Mouse (Mus musculus): ENCODE data around the gene Lamtor3.
A peak's percentile ranks its signal among the peaks of the same experiment; 100 is the strongest.
"Not testable (repeated sequence)": the region's sequence is repeated elsewhere in the genome, so short reads cannot be mapped to it uniquely, and the experiment has no call there.

The Lamtor3 gene

DNA sequence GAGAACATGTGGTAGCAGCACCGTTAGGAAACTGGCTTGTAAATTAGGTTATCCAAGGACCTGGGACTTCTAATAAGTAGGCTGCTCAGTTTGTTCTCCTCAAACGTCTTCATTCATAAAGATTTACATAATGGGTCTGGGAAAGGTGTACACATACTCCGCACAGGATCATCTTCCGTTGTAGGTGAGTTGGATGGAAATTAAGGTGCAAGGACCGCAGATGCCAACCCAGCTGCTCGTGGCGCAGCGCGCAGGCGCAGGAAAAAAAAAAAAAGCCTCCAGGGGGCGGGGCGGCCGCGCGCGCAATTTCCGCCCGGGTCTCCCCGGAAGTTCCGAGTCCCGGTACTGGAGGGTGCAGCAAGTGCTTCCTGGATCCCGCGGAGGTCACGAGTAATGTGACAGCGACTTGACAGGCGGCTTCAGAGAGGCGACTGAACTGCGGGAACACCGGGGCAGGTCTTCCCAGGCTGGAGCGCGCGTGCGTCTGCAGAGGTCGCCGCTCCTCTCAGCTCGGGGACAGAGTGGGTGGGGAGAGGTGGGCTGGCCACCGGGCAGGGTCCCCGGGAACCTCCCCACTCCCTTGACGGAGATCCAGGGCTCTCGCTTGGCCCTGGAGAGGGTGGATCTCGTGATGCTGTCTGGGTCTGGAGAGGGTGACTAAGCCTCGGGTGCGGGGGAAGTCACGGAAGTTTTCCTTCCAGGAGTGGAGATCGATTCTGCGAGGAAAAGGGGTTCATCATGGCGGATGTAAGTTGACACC is at the start of gene Lamtor3:
Gene Lamtor3 (plus strand): TSS at position 335 of the 760 bp plus-strand sequence.
- DNase-seq (ENCODE audit: low read depth, low spot score) = peak; percentile 79

DNA sequence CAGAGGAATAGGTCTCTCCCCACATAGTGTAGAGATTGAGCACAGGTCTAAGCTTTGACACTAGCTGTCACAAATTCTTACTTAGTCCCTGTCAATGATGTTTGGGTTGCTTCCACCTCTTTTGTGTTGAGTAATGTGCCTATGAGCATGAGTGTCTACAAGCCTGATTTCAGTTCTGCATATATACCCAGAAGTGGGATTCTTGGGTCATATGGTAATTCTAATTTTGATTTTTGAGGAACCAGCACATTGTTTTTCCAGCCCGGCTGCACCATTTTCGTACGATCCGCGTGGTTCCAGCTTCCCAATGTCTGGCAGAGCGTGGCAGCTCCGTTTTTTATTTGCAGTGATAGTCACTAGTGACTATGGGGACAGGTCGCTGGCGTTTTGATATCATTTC is 48.9 kb upstream of the Lamtor3 start:
- DNase-seq (ENCODE audit: low read depth, low spot score) = no peak

GRCm38 (mm10) chr3:137879313-137879712 is 39.0 kb upstream of the Lamtor3 start:
- DNase-seq (ENCODE audit: low read depth, low spot score) = no peak

GRCm38 (mm10) chr3:137880109-137880748 is 38.1 kb upstream of the Lamtor3 start:
- peak; percentile 36 for DNase-seq (ENCODE audit: low read depth, low spot score)

DNA sequence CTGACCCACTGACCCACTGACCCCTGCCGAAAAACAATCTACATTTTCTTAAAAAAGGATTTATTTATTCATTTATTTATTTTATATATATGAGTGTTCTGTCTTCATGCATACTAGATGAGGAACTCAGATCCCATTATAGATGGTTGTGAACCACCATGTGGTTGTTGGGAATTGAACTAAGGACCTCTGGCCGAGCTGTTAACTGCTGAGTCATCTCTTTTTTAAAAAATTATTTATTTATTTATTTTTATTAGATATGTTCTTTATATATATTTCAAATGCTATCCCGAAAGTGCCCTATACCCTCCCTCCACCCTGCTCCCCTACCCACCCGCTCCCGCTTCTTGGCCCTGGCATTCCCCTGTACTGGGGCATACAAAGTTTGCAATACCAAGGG is 37.2 kb upstream of the Lamtor3 start:
- DNase-seq (ENCODE audit: low read depth, low spot score) = no peak

GRCm38 (mm10) chr3:137887961-137888360 is 30.3 kb upstream of the Lamtor3 start:
- DNase-seq (ENCODE audit: low read depth, low spot score) = no peak

DNA sequence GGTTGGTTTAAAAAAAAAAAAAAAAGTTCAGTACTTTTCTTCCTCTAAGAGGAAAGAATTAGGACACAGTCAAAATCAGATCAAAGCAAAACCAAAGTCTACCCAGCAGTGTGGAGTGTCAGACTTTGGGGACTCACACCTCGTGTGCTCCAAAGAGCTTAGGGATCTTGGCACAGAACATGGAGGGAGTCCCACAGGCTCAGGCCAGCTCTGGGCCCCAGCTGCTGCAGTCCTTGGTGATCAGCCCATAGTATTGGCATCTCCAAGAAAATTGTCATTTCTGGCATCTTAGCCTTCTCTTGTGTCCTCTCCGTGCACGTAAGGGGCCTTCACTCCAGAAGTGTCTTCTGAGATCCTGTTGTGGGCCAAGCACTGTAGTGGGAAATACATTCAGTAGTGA is 27.2 kb upstream of the Lamtor3 start:
- no peak for DNase-seq (ENCODE audit: low read depth, low spot score)

DNA sequence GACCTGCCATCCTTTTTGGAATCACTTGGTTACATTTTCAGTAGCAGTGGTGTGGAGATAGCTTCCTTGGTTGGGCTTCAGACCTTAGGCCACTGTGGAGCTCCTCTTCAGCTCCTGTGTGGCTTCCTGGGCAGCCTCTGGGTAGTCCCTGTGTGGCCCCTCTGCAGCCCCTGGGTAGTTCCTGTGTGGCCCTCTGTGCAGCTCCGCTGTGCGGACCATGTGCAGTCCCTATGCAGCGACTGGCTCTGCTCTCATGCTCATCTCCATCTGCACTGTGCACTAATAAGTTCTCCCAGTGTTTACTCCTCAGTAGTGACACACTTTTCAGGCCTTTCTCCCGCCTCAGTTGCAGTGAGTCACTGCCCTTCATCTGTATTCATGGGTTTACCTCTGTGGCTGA is 26.2 kb upstream of the Lamtor3 start:
- DNase-seq (ENCODE audit: low read depth, low spot score) = no peak

GRCm38 (mm10) chr3:137893789-137894188 is 24.5 kb upstream of the Lamtor3 start:
- no peak for DNase-seq (ENCODE audit: low read depth, low spot score)

DNA sequence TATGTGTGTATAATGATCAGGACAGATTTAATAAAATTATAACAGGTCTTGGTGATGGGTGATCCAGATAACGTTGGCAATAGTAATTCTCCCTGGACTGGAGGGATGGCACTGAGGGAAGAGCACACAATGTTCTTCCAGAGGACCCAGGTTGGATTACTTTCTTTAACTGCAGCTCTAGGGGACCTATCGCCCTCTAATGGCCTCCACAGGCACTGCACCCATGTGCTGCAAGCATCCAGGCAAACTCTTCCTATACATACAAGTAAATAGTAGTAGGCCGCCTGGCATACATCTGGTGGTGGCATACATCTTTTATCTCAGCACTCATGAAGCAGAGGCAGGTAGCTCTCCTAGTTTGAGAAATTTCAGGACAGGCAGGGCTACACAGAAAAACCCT is 23.1 kb upstream of the Lamtor3 start:
- DNase-seq (ENCODE audit: low read depth, low spot score) = no peak

- DNase-seq (ENCODE audit: low read depth, low spot score) = no peak
Observed at GRCm38 (mm10) chr3:137896386-137896785, 21.9 kb upstream of the Lamtor3 start.

DNA sequence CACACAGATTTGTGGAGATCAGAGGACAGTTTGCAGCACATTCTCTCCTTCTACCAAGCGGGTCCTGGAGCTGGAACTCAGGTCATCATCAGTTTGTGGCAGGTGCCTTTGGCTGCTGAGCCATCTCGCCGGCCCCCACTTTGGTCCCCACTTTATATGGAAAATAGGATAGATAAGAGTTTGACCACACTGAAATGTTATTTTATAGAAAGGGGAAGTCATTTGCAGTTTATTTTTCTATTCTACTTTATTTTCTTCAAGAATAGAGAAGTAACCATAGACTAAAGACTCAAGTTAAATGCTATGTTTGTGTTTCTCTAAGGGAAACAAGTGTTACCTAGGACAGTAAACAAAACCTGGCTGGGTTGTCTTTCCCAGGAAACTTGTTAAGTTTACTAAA is 21.4 kb upstream of the Lamtor3 start:
- DNase-seq (ENCODE audit: low read depth, low spot score) = no peak

DNA sequence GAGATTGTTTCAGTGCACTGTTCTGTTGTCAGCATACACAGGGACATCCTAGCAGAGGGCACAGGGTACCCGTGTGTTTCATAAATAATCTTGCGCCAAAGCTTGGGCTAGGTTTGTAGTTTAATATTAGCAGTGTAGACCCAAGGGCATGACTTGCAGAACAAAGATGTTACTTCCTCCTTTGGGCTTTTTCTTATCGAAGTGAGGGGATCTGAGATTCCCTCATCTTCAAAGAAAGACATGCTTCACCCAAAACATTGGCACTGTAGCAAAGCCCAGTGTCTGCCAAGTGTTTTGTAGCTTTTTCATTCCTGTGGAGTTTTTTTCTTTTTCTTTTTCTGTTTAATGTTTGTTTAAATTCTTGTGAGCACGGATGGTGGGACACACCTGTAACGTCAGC is 20.6 kb upstream of the Lamtor3 start:
- no peak for DNase-seq (ENCODE audit: low read depth, low spot score)

DNA sequence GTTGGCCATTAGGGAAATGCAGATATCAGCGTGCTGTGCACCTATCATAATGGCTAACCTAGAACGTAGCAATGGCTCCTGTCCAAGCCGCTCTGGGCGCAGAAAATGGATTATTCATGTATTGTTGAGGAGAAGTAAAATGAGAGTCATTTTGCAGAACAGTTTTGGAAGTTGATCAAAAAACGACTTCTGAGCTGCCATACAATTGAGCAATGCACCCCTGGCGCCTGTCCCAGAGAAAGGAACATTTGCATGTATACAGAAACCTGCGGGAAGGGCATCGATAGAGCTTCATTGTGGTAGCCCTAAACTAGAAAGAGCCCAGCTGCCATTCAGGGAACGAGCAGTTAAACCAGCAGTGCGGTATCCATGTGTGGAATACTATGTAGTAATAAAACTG is 18.2 kb upstream of the Lamtor3 start:
- peak; percentile 33 for DNase-seq (ENCODE audit: low read depth, low spot score)

DNA sequence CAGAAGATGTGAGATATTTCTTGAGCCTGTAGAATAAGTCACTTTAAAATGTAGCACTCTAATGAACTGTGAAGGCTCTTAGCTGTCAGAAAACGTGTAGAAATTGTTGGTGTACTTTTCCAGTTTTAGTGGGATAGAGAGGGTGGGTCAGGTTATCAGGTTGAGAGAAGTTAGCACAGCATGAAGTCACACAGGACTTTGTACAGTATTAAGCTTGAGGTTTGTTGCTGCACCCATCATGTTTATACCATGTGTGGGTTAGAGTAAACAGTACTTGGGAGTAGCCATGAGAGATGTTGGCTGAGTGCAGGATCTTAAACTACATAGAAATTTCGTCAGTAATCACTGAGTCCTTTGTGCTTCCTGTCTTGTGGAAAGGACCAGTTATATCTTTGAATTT is 5.2 kb upstream of the Lamtor3 start:
- DNase-seq (ENCODE audit: low read depth, low spot score) = no peak

GRCm38 (mm10) chr3:137914567-137914966 is 3.7 kb upstream of the Lamtor3 start:
- DNase-seq (ENCODE audit: low read depth, low spot score) = not testable (repeated sequence)

DNA sequence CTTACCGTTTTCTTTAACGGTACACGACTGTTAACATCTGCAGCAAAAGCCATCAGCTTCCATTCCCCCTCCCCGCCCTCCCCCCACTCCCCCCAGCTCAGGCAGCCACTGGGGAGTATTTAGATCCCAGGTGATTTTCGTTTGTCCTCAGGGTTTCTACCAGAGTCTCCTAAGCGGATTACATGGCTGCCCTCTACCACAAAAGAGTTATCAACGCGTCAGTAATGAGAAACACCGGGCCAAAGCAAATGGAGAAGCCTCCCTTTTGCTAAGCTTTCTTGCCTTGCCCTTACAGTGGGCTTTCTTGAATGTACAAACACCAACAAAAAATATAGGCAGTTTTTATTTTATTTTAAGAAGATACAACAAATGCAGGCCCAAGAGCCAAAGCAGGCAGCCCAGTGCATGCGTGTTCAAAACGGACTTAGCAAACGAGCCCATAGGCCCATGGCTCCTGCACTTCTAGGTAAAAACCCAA is 573 bp upstream of the Lamtor3 start:
- no peak for DNase-seq (ENCODE audit: low read depth, low spot score)

GRCm38 (mm10) chr3:137918932-137919311 is 616 bp downstream of the Lamtor3 start:
- peak; percentile 59 for DNase-seq (ENCODE audit: low read depth, low spot score)

GRCm38 (mm10) chr3:137919398-137919797 is 1.1 kb downstream of the Lamtor3 start:
- no peak for DNase-seq (ENCODE audit: low read depth, low spot score)

GRCm38 (mm10) chr3:137920594-137920993 is 2.3 kb downstream of the Lamtor3 start:
- DNase-seq (ENCODE audit: low read depth, low spot score) = no peak

- no peak for DNase-seq (ENCODE audit: low read depth, low spot score)
Observed at GRCm38 (mm10) chr3:137927010-137927409, 8.7 kb downstream of the Lamtor3 start.

- DNase-seq (ENCODE audit: low read depth, low spot score) = no peak
Observed at GRCm38 (mm10) chr3:137929940-137930339, 11.6 kb downstream of the Lamtor3 start.

GRCm38 (mm10) chr3:137932748-137933147 is 14.4 kb downstream of the Lamtor3 start:
- no peak for DNase-seq (ENCODE audit: low read depth, low spot score)
